Mouse (Mus musculus) heart, postnatal 0 days (tissue): ENCODE results near the gene Tmem132d. TPM values are rescaled to one million over a fixed set of nuclear protein-coding genes. Genes with fewer than 3 reads are reported as not detected.

ENCODE experiments used
- ATAC-seq: fragments of 200-750 bp; cut with Nextera tagmentation; 2 replicates; pipeline ENCODE4 v1.8.0; 2017; ENCODE audit warnings: low read depth, moderate number of reproducible peaks, moderate library complexity; ENCODE audit not compliant: insufficient read depth
- DNase-seq: peaks from one replicate; pipeline ENCODE4 v3.0.0-alpha.2; 2016; ENCODE audit warnings: low spot score
- H3K27ac ChIP-seq: fragments of 300-500 bp; sonication (generic); 2 replicates; pipeline ENCODE4 v1.5.1; 2014; ENCODE audit warnings: low read depth, mild to moderate bottlenecking
- H3K27me3 ChIP-seq: fragments of 300-500 bp; sonication (generic); 2 replicates; pipeline ENCODE4 v1.6.1; 2014; ENCODE audit warnings: low read length, mixed read lengths; ENCODE audit not compliant: control insufficient read depth, insufficient read depth
- H3K36me3 ChIP-seq: fragments of 300-500 bp; sonication (generic); replicated peaks from 2 replicates; pipeline ENCODE4 v1.6.1; 2014; ENCODE audit warnings: low read length, mixed read lengths; ENCODE audit not compliant: control insufficient read depth, insufficient read depth
- H3K4me1 ChIP-seq: fragments of 300-500 bp; sonication (generic); 2 replicates; pipeline ENCODE4 v1.6.1; 2014; ENCODE audit warnings: antibody characterized with exemption; ENCODE audit not compliant: control insufficient read depth, insufficient read depth
- H3K4me2 ChIP-seq: fragments of 300-500 bp; sonication (generic); 2 replicates; pipeline ENCODE4 v1.6.1; 2014; ENCODE audit warnings: low read depth, mild to moderate bottlenecking, low read length, moderate library complexity
- H3K4me3 ChIP-seq: fragments of 300-500 bp; sonication (generic); 2 replicates; pipeline ENCODE4 v1.5.1; 2014; ENCODE audit warnings: low read depth, low read length
- H3K9ac ChIP-seq: fragments of 300-500 bp; sonication (generic); replicated peaks from 2 replicates; pipeline ENCODE4 v1.6.1; 2014; ENCODE audit warnings: low read depth, low read length, mixed read lengths
- H3K9me3 ChIP-seq: fragments of 300-500 bp; sonication (generic); replicated peaks from 2 replicates; pipeline ENCODE4 v1.6.1; 2016; ENCODE audit warnings: low read length; ENCODE audit not compliant: control insufficient read depth
- CTCF ChIP-seq: IDR thresholded peaks from 2 replicates; pipeline ENCODE4 v1.5.1; 2016; ENCODE audit warnings: antibody characterized with exemption, control low read depth, low read depth
- EP300 ChIP-seq: IDR thresholded peaks from 2 replicates; pipeline ENCODE4 v1.6.1; 2016; ENCODE audit warnings: antibody characterized with exemption, low read depth
- WGBS: fragments of 180-500 bp; shearing (Covaris S2); extraction: QIAGEN DNeasy Blood & Tissue Kit; methylation state at CpG from one replicate; pipeline ENCODE4 v1.1.7; 2014; 5-methylcytosine and 5-hydroxymethylcytosine counted together
- polyA plus RNA-seq: library from polyadenylated mRNA; unstranded; fragments of >200 nt; fragmentation: Nextera tagmentation; extraction: Ambion mirVana; gene quantifications from 2 replicates; pipeline ENCODE4 v1.2.1, GENCODE M21; 2015
- total RNA-seq: library from RNA; depleted of rRNA; stranded (reverse); fragments of >200 nt; gene quantifications from 2 replicates; pipeline ENCODE4 v1.2.3, GENCODE M21; 2014; ENCODE audit warnings: low replicate concordance

Gene Tmem132d
- total and polyA plus RNA-seq, 2 experiments from 2014 or later: 0.04 TPM; not detected in 1

- Histone ChIP-seq H3K9me3 (0 out of 2 replicates have a peak, but pooled peaks cover 3% of the 10 kb centered on the region), H3K4me3 (no peak overlapping the region), H3K27me3 (no peaks in the 10 kb centered on the region), H3K36me3 (no peaks in the 10 kb centered on the region), H3K27ac (no peak overlapping the region), H3K4me1 (no peaks in the 10 kb centered on the region), H3K4me2 (no peak overlapping the region), H3K9ac (no peak overlapping the region)
- no peak for TF ChIP-seq EP300
- no peak for TF ChIP-seq CTCF
- no peak for DNase-seq
- no peak for ATAC-seq
- WGBS: 62% methylated on average over 9 of the region's 9 CpGs
Measured at GRCm38 (mm10) chr5:128407546-128407945, 25.3 kb downstream of the Tmem132d start.

DNA sequence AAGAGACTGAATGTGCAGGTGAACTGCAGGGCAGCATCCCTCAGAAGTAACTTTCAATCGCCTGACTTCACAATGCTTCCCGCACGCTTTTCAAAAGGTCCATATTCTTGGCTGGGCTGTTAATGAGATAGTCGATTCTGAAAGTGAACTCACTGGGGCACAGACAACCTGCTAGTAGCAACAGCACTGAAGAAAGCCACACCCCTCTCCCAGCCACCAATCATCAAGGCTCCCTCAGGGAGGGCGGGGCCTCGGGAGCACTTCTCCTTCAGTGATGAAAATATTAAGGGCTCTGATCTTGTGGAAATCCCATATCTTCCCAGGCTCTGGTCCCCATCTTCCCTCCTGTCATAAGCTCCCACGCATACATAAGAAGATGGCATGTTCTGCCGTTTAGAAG lies 27.8 kb downstream of the Tmem132d start:
- TF ChIP-seq EP300 (no peak), CTCF (no peak)
- H3K9me3 ChIP-seq: 0 out of 2 replicates have a peak, but pooled peaks cover 3% of the 10 kb centered on the region
- H3K4me3 ChIP-seq: no peak overlapping the region
- H3K27ac ChIP-seq: no peak overlapping the region
- H3K9ac ChIP-seq: no peak overlapping the region
- DNase-seq: no peak
- H3K36me3 ChIP-seq: no peaks in the 10 kb centered on the region
- ATAC-seq: no peak
- H3K27me3 ChIP-seq: no peaks in the 10 kb centered on the region
- no peak overlapping the region for H3K4me2 ChIP-seq
- H3K4me1 ChIP-seq: no peaks in the 10 kb centered on the region
- WGBS: 83% methylated on average over 8 of the region's 8 CpGs

- 0 out of 2 replicates have a peak, but pooled peaks cover 3% of the 10 kb centered on the region for H3K9me3 ChIP-seq
- no peak overlapping the region for H3K4me3 ChIP-seq
- H3K4me1 ChIP-seq: no peaks in the 10 kb centered on the region
- no peak overlapping the region for H3K4me2 ChIP-seq
- ATAC-seq: no peak
- 72% methylated on average over 3 of the region's 3 CpGs for WGBS
- TF ChIP-seq EP300 (no peak), CTCF (no peak)
- DNase-seq: no peak
- no peaks in the 10 kb centered on the region for H3K36me3 ChIP-seq
- H3K27me3 ChIP-seq: no peaks in the 10 kb centered on the region
- H3K9ac ChIP-seq: no peak overlapping the region
- no peak overlapping the region for H3K27ac ChIP-seq
Measured at GRCm38 (mm10) chr5:128404223-128404622, 28.7 kb downstream of the Tmem132d start.

DNA sequence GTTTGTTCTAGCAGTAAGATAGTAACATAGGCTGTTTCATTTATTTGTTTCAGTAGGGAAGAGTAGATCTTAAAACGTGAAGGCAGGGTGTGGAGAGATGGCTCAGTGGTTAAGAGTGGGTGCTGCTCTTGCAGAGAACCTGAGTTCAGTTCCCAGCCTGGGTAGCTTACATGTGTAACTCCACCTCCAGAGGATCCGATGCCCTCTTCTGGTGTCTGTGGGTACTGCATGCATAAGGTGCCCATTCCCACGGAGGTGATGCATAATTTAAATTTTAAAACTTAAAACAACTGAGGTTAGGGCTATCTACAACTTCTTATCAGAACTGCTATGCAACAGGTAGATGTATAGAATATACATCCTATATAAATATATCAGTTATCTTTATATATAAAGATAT lies 40.5 kb downstream of the Tmem132d start:
- H3K27me3 ChIP-seq: no peaks in the 10 kb centered on the region
- ATAC-seq: no peak
- H3K4me1 ChIP-seq: no peaks in the 10 kb centered on the region
- H3K36me3 ChIP-seq: no peaks in the 10 kb centered on the region
- WGBS: 70% methylated on average over 3 of the region's 3 CpGs
- no peak overlapping the region for H3K27ac ChIP-seq
- no peak overlapping the region for H3K4me2 ChIP-seq
- no peak for TF ChIP-seq CTCF
- no peak for TF ChIP-seq EP300
- H3K9me3 ChIP-seq: peaks cover 11% of the 10 kb centered on the region; the same call in 1 of the 2 replicates
- no peak overlapping the region for H3K4me3 ChIP-seq
- DNase-seq: no peak
- no peak overlapping the region for H3K9ac ChIP-seq

- Histone ChIP-seq H3K4me1 (no peaks in the 10 kb centered on the region), H3K9ac (no peak overlapping the region), H3K4me3 (no peak overlapping the region), H3K9me3 (peaks cover 4% of the 10 kb centered on the region; the same call in 1 of the 2 replicates), H3K27me3 (no peaks in the 10 kb centered on the region), H3K4me2 (no peak overlapping the region), H3K27ac (no peak overlapping the region), H3K36me3 (no peaks in the 10 kb centered on the region)
- ATAC-seq: no peak
- 41% methylated on average over 4 of the region's 4 CpGs for WGBS
- DNase-seq: no peak
- no peak for TF ChIP-seq EP300
- no peak for TF ChIP-seq CTCF
Measured at GRCm38 (mm10) chr5:128389665-128390064, 43.2 kb downstream of the Tmem132d start.

DNA sequence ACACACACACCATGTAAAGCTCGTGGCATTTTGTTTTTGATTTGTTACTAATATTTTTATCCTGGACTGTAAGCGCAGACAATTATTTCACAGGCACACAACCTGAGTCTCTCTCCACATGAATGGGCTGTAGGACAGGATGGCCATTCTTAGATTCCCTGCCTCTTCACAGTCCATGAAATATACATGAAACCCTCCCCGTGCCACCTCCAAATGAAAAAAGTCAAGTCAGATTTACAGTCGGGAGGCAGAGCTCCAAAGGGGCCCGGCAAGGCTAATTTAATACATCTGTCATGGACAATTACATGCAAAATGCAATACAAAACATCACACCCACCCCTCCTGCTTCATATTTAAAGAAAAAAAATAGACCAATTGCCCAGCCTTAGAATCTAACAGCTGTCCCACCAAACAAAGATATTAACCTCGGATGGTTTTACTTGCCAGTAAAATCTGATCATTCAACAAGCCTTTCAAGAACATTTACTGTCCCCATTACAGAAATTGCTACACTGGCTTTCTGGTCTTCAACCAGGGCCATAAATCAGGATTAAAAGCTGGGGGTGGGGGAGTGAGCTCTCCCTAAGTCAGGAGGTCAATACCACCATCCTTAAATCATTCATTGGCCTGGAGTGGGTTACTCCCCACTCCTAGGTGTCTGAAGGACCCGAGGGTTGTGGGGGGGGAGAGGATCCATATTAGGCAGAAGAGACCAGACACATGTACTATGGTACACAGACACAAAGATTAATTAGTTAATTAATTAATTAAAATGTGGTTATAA lies 44.3 kb downstream of the Tmem132d start:
- Histone ChIP-seq H3K9me3 (0 out of 2 replicates have a peak, but pooled peaks cover 4% of the 10 kb centered on the region), H3K27me3 (no peaks in the 10 kb centered on the region), H3K4me3 (no peak overlapping the region), H3K36me3 (no peaks in the 10 kb centered on the region), H3K4me1 (no peaks in the 10 kb centered on the region), H3K9ac (no peak overlapping the region), H3K27ac (no peak overlapping the region), H3K4me2 (no peak overlapping the region)
- 72% methylated on average over 7 of the region's 7 CpGs for WGBS
- TF ChIP-seq EP300: no peak
- TF ChIP-seq CTCF: no peak
- ATAC-seq: no peak
- no peak for DNase-seq
